Mouse (Mus musculus): ENCODE measurements around the gene Bcl2l15. TPM values are rescaled to one million over a fixed set of nuclear protein-coding genes. Genes with fewer than 3 reads are reported as not detected.
"Not testable (repeated sequence)": the region's sequence is repeated elsewhere in the genome, so short reads cannot be mapped to it uniquely, and the experiment has no call there.

Bcl2l15 gene
- polyA plus RNA-seq, 1 experiment from 2014 or later = 0.65 TPM

GRCm38 (mm10) chr3:103810967-103811366 is 21.4 kb upstream of the Bcl2l15 start:
- Histone ChIP-seq H3K4me1 (replicated peaks; ENCODE audit: control insufficient read depth, insufficient read depth, low read length) (no peaks in the 10 kb centered on the region), H3K9ac (ENCODE audit: low read depth, low read length) (no peak overlapping the region), H3K36me3 (ENCODE audit: control insufficient read depth, insufficient read depth, low read length) (peaks cover 4% of the 10 kb centered on the region; the same call in 1 of the 2 replicates), H3K9me3 (ENCODE audit: control insufficient read depth, low read length) (no peaks in the 10 kb centered on the region), H3K27me3 (ENCODE audit: control insufficient read depth, insufficient read depth, low read length) (no peaks in the 10 kb centered on the region), H3K27ac (ENCODE audit: low read depth, low read length) (no peak overlapping the region), H3K4me2 (replicated peaks; ENCODE audit: low read depth, low read length) (no peak overlapping the region), H3K4me3 (ENCODE audit: low read depth, low read length) (no peak overlapping the region)
- 90% methylated on average over 6 of the region's 6 CpGs for WGBS
- DNase-seq (ENCODE audit: low spot score) = no peak
- ATAC-seq (ENCODE audit: low FRiP score) = no peak

- Histone ChIP-seq H3K36me3 (ENCODE audit: control insufficient read depth, insufficient read depth, low read length) (no peaks in the 10 kb centered on the region), H3K27me3 (ENCODE audit: control insufficient read depth, insufficient read depth, low read length) (no peaks in the 10 kb centered on the region), H3K4me1 (replicated peaks; ENCODE audit: control insufficient read depth, insufficient read depth, low read length) (no peaks in the 10 kb centered on the region), H3K9ac (ENCODE audit: low read depth, low read length) (no peak overlapping the region), H3K4me3 (ENCODE audit: low read depth, low read length) (no peak overlapping the region), H3K4me2 (replicated peaks; ENCODE audit: low read depth, low read length) (no peak overlapping the region), H3K9me3 (ENCODE audit: control insufficient read depth, low read length) (no peaks in the 10 kb centered on the region), H3K27ac (ENCODE audit: low read depth, low read length) (no peak overlapping the region)
- ATAC-seq (ENCODE audit: low FRiP score) (no peak), DNase-seq (ENCODE audit: low spot score) (no peak)
These were observed 4.9 kb upstream of the Bcl2l15 start for GRCm38 (mm10) chr3:103827548-103827947.

GRCm38 (mm10) chr3:103829036-103829435 is 3.4 kb upstream of the Bcl2l15 start:
- H3K4me2 ChIP-seq (replicated peaks; ENCODE audit: low read depth, low read length) = no peak overlapping the region
- H3K36me3 ChIP-seq (ENCODE audit: control insufficient read depth, insufficient read depth, low read length) = no peaks in the 10 kb centered on the region
- H3K9ac ChIP-seq (ENCODE audit: low read depth, low read length) = no peak overlapping the region
- no peak overlapping the region for H3K27ac ChIP-seq (ENCODE audit: low read depth, low read length)
- ATAC-seq (ENCODE audit: low FRiP score) (no peak), DNase-seq (ENCODE audit: low spot score) (no peak)
- H3K27me3 ChIP-seq (ENCODE audit: control insufficient read depth, insufficient read depth, low read length) = no peaks in the 10 kb centered on the region
- WGBS = 82% methylated on average over 3 of the region's 3 CpGs
- no peak overlapping the region for H3K4me3 ChIP-seq (ENCODE audit: low read depth, low read length)
- H3K4me1 ChIP-seq (replicated peaks; ENCODE audit: control insufficient read depth, insufficient read depth, low read length) = no peaks in the 10 kb centered on the region
- no peaks in the 10 kb centered on the region for H3K9me3 ChIP-seq (ENCODE audit: control insufficient read depth, low read length)

GRCm38 (mm10) chr3:103830681-103831080 is 1.7 kb upstream of the Bcl2l15 start:
- WGBS = 79% methylated on average over 1 of the region's 1 CpGs

GRCm38 (mm10) chr3:103831146-103831545 is 1.3 kb upstream of the Bcl2l15 start:
- Histone ChIP-seq H3K9ac (ENCODE audit: low read depth, low read length) (no peak overlapping the region), H3K36me3 (ENCODE audit: control insufficient read depth, insufficient read depth, low read length) (no peaks in the 10 kb centered on the region), H3K4me1 (replicated peaks; ENCODE audit: control insufficient read depth, insufficient read depth, low read length) (no peaks in the 10 kb centered on the region), H3K27ac (ENCODE audit: low read depth, low read length) (no peak overlapping the region), H3K4me2 (replicated peaks; ENCODE audit: low read depth, low read length) (no peak overlapping the region), H3K9me3 (ENCODE audit: control insufficient read depth, low read length) (no peaks in the 10 kb centered on the region), H3K4me3 (ENCODE audit: low read depth, low read length) (no peak overlapping the region), H3K27me3 (ENCODE audit: control insufficient read depth, insufficient read depth, low read length) (no peaks in the 10 kb centered on the region)
- ATAC-seq (ENCODE audit: low FRiP score) = no peak
- WGBS = 87% methylated on average over 7 of the region's 7 CpGs
- DNase-seq (ENCODE audit: low spot score) = no peak

More at GRCm38 (mm10) chr3:103830681-103831080, 1.7 kb upstream of the Bcl2l15 start:
- ATAC-seq (ENCODE audit: low FRiP score); DNase-seq (ENCODE audit: low spot score); H3K27ac ChIP-seq (ENCODE audit: low read depth, low read length); H3K9me3 ChIP-seq (ENCODE audit: control insufficient read depth, low read length); H3K27me3 ChIP-seq (ENCODE audit: control insufficient read depth, insufficient read depth, low read length); H3K36me3 ChIP-seq (ENCODE audit: control insufficient read depth, insufficient read depth, low read length); H3K4me3 ChIP-seq (ENCODE audit: low read depth, low read length); H3K9ac ChIP-seq (ENCODE audit: low read depth, low read length); H3K4me2 ChIP-seq (replicated peaks; ENCODE audit: low read depth, low read length); H3K4me1 ChIP-seq (replicated peaks; ENCODE audit: control insufficient read depth, insufficient read depth, low read length): not testable (repeated sequence)

DNA sequence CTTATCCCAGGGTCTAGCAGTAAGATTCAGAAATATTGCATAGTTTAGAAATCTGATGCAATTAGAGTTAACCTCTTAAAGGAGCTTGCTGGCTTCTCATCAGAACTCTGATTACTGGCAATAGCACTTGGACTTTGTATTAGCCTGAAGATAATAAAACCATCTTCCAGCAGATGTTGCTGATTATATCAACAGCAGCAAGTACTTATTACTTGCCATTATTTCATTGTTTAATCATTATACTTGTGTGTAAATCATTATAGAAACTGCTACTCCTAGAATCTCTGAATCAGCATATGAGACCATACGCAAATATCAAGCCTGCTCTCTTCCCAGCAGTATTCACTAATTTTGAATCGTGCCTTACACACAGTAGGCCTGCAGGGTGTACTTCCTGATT is 1.6 kb downstream of the Bcl2l15 start:
- ATAC-seq (ENCODE audit: low FRiP score) (no peak), DNase-seq (ENCODE audit: low spot score) (no peak)
- Histone ChIP-seq H3K27ac (ENCODE audit: low read depth, low read length) (no peak overlapping the region), H3K36me3 (ENCODE audit: control insufficient read depth, insufficient read depth, low read length) (no peaks in the 10 kb centered on the region), H3K4me1 (replicated peaks; ENCODE audit: control insufficient read depth, insufficient read depth, low read length) (no peaks in the 10 kb centered on the region), H3K9ac (ENCODE audit: low read depth, low read length) (no peak overlapping the region), H3K27me3 (ENCODE audit: control insufficient read depth, insufficient read depth, low read length) (no peaks in the 10 kb centered on the region), H3K4me2 (replicated peaks; ENCODE audit: low read depth, low read length) (no peak overlapping the region), H3K4me3 (ENCODE audit: low read depth, low read length) (no peak overlapping the region), H3K9me3 (ENCODE audit: control insufficient read depth, low read length) (no peaks in the 10 kb centered on the region)
- 89% methylated on average over 2 of the region's 2 CpGs for WGBS

DNA sequence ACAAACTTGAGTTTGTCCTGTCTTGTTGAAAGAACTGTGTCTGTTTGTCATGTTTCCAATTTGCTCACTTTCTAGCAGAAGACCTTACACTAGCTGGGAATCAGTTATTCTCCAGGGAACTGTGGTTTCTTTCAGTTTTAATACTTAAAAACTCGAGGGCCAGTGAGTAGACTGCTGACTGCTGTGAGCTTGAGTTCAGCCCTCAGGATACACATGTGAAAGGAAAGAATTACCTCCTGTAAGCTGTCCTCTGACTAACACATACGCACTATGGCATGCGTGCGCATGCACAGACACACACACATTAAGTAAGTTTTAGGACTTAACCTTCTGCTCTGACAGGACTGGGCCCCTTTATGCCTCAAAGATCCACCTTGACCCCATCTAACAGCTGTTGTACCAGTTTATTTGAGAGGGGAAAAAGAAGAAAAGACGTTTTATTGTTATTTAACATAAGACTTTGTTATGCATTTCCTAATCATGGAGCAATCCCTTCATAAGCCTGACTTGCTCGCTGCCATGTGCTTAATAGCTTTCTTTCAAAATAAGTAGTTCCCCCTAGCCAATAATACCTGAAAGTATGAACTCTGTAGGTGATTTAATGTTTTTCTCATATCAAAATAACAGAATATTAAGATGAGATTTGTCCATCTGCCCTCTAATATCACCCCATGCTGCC is 3.0 kb downstream of the Bcl2l15 start:
- DNase-seq (ENCODE audit: low spot score) (no peak), ATAC-seq (ENCODE audit: low FRiP score) (no peak)
- WGBS = 81% methylated on average over 6 of the region's 6 CpGs
- no peak overlapping the region for H3K9ac ChIP-seq (ENCODE audit: low read depth, low read length)
- no peaks in the 10 kb centered on the region for H3K36me3 ChIP-seq (ENCODE audit: control insufficient read depth, insufficient read depth, low read length)
- H3K27me3 ChIP-seq (ENCODE audit: control insufficient read depth, insufficient read depth, low read length) = no peaks in the 10 kb centered on the region
- H3K4me1 ChIP-seq (replicated peaks; ENCODE audit: control insufficient read depth, insufficient read depth, low read length) = no peaks in the 10 kb centered on the region
- H3K27ac ChIP-seq (ENCODE audit: low read depth, low read length) = no peak overlapping the region
- H3K4me3 ChIP-seq (ENCODE audit: low read depth, low read length) = no peak overlapping the region
- no peak overlapping the region for H3K4me2 ChIP-seq (replicated peaks; ENCODE audit: low read depth, low read length)
- no peaks in the 10 kb centered on the region for H3K9me3 ChIP-seq (ENCODE audit: control insufficient read depth, low read length)

GRCm38 (mm10) chr3:103835951-103836310 is 3.5 kb downstream of the Bcl2l15 start:
- 87% methylated on average over 10 of the region's 10 CpGs for WGBS
- no peaks in the 10 kb centered on the region for H3K27me3 ChIP-seq (ENCODE audit: control insufficient read depth, insufficient read depth, low read length)
- no peaks in the 10 kb centered on the region for H3K9me3 ChIP-seq (ENCODE audit: control insufficient read depth, low read length)
- DNase-seq (ENCODE audit: low spot score) (no peak), ATAC-seq (ENCODE audit: low FRiP score) (no peak)
- no peaks in the 10 kb centered on the region for H3K4me1 ChIP-seq (replicated peaks; ENCODE audit: control insufficient read depth, insufficient read depth, low read length)
- H3K4me2 ChIP-seq (replicated peaks; ENCODE audit: low read depth, low read length) = no peak overlapping the region
- no peak overlapping the region for H3K4me3 ChIP-seq (ENCODE audit: low read depth, low read length)
- no peaks in the 10 kb centered on the region for H3K36me3 ChIP-seq (ENCODE audit: control insufficient read depth, insufficient read depth, low read length)
- no peak overlapping the region for H3K9ac ChIP-seq (ENCODE audit: low read depth, low read length)
- H3K27ac ChIP-seq (ENCODE audit: low read depth, low read length) = no peak overlapping the region

- Histone ChIP-seq H3K4me1 (replicated peaks; ENCODE audit: control insufficient read depth, insufficient read depth, low read length) (no peaks in the 10 kb centered on the region), H3K9ac (ENCODE audit: low read depth, low read length) (no peak overlapping the region), H3K27me3 (ENCODE audit: control insufficient read depth, insufficient read depth, low read length) (no peaks in the 10 kb centered on the region), H3K4me2 (replicated peaks; ENCODE audit: low read depth, low read length) (no peak overlapping the region), H3K27ac (ENCODE audit: low read depth, low read length) (no peak overlapping the region), H3K9me3 (ENCODE audit: control insufficient read depth, low read length) (no peaks in the 10 kb centered on the region), H3K4me3 (ENCODE audit: low read depth, low read length) (no peak overlapping the region), H3K36me3 (ENCODE audit: control insufficient read depth, insufficient read depth, low read length) (no peaks in the 10 kb centered on the region)
- no peak for ATAC-seq (ENCODE audit: low FRiP score)
- no peak for DNase-seq (ENCODE audit: low spot score)
- 97% methylated on average over 5 of the region's 5 CpGs for WGBS
These were observed 4.1 kb downstream of the Bcl2l15 start for GRCm38 (mm10) chr3:103836453-103836852.

Data from hindbrain, embryonic 11.5 days (tissue).